Mouse (Mus musculus): Measurements from ENCODE around the gene Ldha.
"Not testable (repeated sequence)": the region's sequence is repeated elsewhere in the genome, so short reads cannot be mapped to it uniquely, and the experiment has no call there.

DNA sequence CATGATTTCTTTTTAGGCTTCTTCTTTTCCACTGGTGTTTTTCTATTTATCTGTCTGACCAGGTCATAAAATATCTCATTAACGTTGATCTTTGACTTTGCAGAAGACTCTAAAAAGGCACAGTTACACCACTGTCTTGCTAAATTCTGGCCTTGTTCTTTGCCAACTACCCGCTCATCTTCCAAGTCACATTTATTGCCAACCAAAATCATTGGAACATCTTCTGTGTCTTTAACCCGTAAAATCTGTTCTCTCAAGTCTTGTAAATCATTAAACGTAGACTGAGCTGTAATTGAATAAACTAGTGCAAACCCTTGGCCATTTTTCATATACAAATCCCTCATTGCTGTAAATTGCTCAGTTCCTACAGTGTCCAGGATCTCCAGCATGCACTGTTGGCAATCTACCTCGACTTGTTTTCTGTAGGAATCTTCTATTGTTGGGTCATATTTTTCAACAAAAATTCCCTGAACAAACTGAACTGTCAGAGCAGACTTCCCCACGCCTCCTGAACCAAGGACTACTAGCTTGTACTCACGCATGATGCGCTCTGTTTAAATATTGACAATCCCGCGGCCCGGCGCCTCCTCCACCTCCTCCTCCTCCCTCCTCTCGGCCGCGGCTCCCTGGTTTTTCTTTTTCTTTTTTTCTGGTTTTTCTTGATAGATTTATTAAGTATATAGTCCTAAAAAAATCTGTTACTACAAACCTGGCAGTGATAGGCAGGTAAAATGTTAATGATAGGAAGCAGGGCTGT, 20.2 kb upstream of the Ldha start:
- not testable (repeated sequence) for TF ChIP-seq CTCF (IDR thresholded peaks at IDR 0.05; ENCODE audit: borderline replicate concordance, extremely low read depth, insufficient read depth, insufficient read length); POLR2A (IDR thresholded peaks at IDR 0.05; ENCODE audit: borderline replicate concordance, extremely low read depth, insufficient read depth, insufficient read length, poor library complexity, severe bottlenecking)
